Mouse (Mus musculus) urinary bladder, postnatal 36 days (tissue): ENCODE results near the gene Spout1.

ENCODE experiments used
- DNase-seq, 2 experiments: peaks; one replicate each; pipeline ENCODE4 v3.0.0; 2022; ENCODE audit warnings: low spot score in 2 of 2, mixed read lengths in 1 of 2

Spout1 gene

GRCm38 (mm10) chr2:30130156-30130555 lies 48.1 kb downstream of the Spout1 start:
- no peak for DNase-seq

GRCm38 (mm10) chr2:30128789-30129188 lies 49.5 kb downstream of the Spout1 start:
- no peak for DNase-seq

- DNase-seq: peak; percentile 91 to 96
These were observed 53.6 kb downstream of the Spout1 start, which contains the start of gene Zer1 for GRCm38 (mm10) chr2:30124472-30125274. Gene Zer1, minus strand, starts transcription at chr2:30124585.

- no peak for DNase-seq
These were observed 54.4 kb downstream of the Spout1 start for GRCm38 (mm10) chr2:30123729-30124471.
